Mouse (Mus musculus) liver, embryonic 18 days (tissue): ENCODE measurements around the gene Pfn4. TPM values are rescaled to one million over a fixed set of nuclear protein-coding genes. Genes with fewer than 3 reads are reported as not detected.

Experiments
- polyA plus RNA-seq: library from polyadenylated mRNA; depleted of rRNA; stranded (reverse); fragments of >200 nt; gene quantifications from 2 replicates; pipeline ENCODE4 v1.2.3, GENCODE M21; 2012; rRNA removed

Pfn4 gene
- polyA plus RNA-seq, result 0.18 and 0.31 TPM in 2 replicates

GRCm38 (mm10) chr12:4768492-4769332, at the start of gene Pfn4, which contains the start of gene Fam228b:
Gene Pfn4 (plus strand): TSS chr12:4769022.
Gene Fam228b (minus strand): TSS chr12:4769267.

GRCm38 (mm10) chr12:4738031-4738576, 30.7 kb upstream of the Pfn4 start, which contains the start of gene Fam228a:
Gene Fam228a (minus strand): TSS chr12:4738430.

GRCm38 (mm10) chr12:4817361-4818101, 48.7 kb downstream of the Pfn4 start, which contains the start of gene Sf3b6:
Gene Sf3b6 (plus strand): TSS chr12:4817544.

Other genes with a start within 250 kb of the Pfn4 start
- gene Itsn2, start 176.4 kb upstream of the Pfn4 start, polyA plus RNA-seq, result 13.1 and 15.4 TPM in 2 replicates
- not detected in 2 replicates for gene Gm3625, start 176.1 kb upstream of the Pfn4 start, polyA plus RNA-seq
- gene Fam228a, start 30.6 kb upstream of the Pfn4 start, polyA plus RNA-seq, result 0.02 and 0.09 TPM in 2 replicates
- 0.35 and 0.67 TPM in 2 replicates for gene Fam228b, start 245 bp downstream of the Pfn4 start, polyA plus RNA-seq
- 50.1 and 62.3 TPM in 2 replicates for gene Sf3b6, start 48.5 kb downstream of the Pfn4 start, polyA plus RNA-seq
- gene Fkbp1b, start 72.6 kb downstream of the Pfn4 start, polyA plus RNA-seq, result 9.7 and 11.3 TPM in 2 replicates
- gene Wdcp, start 74.3 kb downstream of the Pfn4 start, polyA plus RNA-seq, result 8.1 and 8.3 TPM in 2 replicates
- gene Mfsd2b, start 105.3 kb downstream of the Pfn4 start, polyA plus RNA-seq, result 17.8 and 21.6 TPM in 2 replicates
- gene Ubxn2a, start 138.7 kb downstream of the Pfn4 start, polyA plus RNA-seq, result 4.4 and 5.0 TPM in 2 replicates
- 4.7 and 5.2 TPM in 2 replicates for gene Atad2b, start 148.3 kb downstream of the Pfn4 start, polyA plus RNA-seq